Mouse (Mus musculus) small intestine, adult 2 months (tissue): ENCODE measurements around the gene Klhl2.

ENCODE experiments used
- CTCF ChIP-seq: fragments of 200-500 bp; IDR thresholded peaks from 2 replicates; pipeline ENCODE4 v1.5.1; 2012; ENCODE audit warnings: low read depth, mild to moderate bottlenecking, control low read depth, inconsistent platforms, low read length, moderate library complexity, mixed read lengths; ENCODE audit not compliant: insufficient replicate concordance, insufficient read length; ENCODE audit errors: extremely low read depth
- POLR2A ChIP-seq: fragments of 200-500 bp; IDR thresholded peaks from 2 replicates; pipeline ENCODE4 v1.6.1; 2012; ENCODE audit warnings: low read depth, mild to moderate bottlenecking, control low read depth, inconsistent platforms, low read length, moderate library complexity

DNA sequence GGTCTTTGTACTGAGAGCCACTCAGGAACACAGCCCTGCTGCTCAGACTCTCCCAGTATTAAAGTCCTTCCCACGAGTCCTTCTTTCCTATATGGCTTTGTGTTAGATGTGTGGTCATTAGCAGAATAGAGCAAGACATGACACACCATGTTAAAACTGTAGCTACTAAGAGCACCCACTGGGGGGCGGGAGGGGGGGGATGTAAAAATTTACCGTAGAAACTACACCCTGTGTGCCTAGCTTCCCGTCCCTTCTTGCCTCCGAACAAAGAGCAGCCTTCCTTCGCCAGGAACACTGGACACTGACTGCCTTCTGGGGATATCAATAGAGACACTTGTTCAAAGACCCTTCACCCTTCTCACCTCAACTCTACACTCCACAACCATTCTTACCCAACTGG, 10.2 kb downstream of the Klhl2 start:
- TF ChIP-seq CTCF = no peak
- TF ChIP-seq POLR2A = no peak
